Mouse (Mus musculus): ENCODE results near the gene Arfgap1. TPM values are rescaled to one million over a fixed set of nuclear protein-coding genes. Genes with fewer than 3 reads are reported as not detected.

Arfgap1 gene
- polyA plus RNA-seq, 1 experiment from 2014 or later: 43.2 TPM

DNA sequence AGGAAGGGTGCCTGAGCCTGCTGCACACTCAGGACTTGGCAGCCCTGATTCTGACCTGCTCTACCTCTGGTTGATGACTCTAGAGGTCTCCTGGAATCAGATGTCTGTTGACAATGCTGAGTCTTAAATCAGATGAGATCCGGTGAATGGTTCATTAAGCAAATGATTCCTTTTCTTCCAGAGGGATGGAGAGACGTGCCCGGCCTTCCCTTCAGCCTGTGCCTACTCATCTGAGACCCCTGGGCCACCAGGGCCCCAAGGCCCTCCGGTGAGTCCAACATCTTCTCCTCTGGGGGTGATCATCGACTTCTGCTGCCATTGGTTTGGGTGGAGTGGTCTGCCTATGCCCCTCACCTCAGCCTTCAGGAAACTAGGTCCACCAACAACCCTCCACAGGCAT is 41.3 kb downstream of the Arfgap1 start:
- H3K4me1 ChIP-seq (ENCODE audit: control insufficient read depth, insufficient read depth, low read length): no peaks in the 10 kb centered on the region
- ATAC-seq (replicated peaks; ENCODE audit: insufficient number of reproducible peaks, low FRiP score, low TSS enrichment, low read depth) (no peak), DNase-seq (ENCODE audit: low spot score) (no peak)
- H3K27me3 ChIP-seq (ENCODE audit: control insufficient read depth, insufficient read depth, low read length): no peaks in the 10 kb centered on the region
- WGBS: 83% methylated on average over 5 of the region's 5 CpGs
- no peak overlapping the region for H3K27ac ChIP-seq (replicated peaks; ENCODE audit: low read depth, low read length)
- no peak overlapping the region for H3K4me2 ChIP-seq (ENCODE audit: low read depth, low read length)
- no peak overlapping the region for H3K4me3 ChIP-seq (ENCODE audit: low read depth, low read length)
- H3K36me3 ChIP-seq (replicated peaks; ENCODE audit: control insufficient read depth, insufficient read depth, low read depth, low read length): no peaks in the 10 kb centered on the region
- H3K9ac ChIP-seq (replicated peaks; ENCODE audit: low read length): no peak overlapping the region
- no peaks in the 10 kb centered on the region for H3K9me3 ChIP-seq (replicated peaks; ENCODE audit: control insufficient read depth, low read length)

DNA sequence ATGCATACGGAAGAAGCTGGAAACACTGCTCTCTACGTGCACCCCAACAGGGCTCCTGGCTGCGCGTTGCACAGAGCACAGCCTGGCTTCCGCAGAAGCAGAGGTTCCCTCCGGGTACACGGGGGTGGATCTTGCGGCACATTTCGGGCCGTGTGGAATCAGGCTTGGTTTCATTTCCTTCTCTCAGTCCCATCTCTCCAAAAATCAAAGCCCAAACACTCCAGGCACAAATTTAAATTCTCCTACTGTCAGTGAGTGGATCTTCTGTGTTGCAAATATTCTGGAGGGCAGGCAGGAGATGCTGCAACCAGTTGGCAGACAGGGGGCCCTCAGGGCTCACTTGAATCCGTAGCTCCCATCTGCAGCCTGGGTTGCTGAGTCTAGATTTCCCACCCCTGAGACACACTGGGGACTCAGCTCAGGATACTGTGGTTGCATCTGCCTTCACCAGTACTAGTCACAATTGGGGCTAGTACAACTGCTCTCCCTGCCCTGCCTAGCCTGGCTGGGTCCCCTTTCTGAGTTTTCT is 64.4 kb downstream of the Arfgap1 start:
- DNase-seq (ENCODE audit: low spot score) (no peak), ATAC-seq (replicated peaks; ENCODE audit: insufficient number of reproducible peaks, low FRiP score, low TSS enrichment, low read depth) (no peak)
- 83% methylated on average over 11 of the region's 11 CpGs for WGBS
- Histone ChIP-seq H3K36me3 (replicated peaks; ENCODE audit: control insufficient read depth, insufficient read depth, low read depth, low read length) (no peaks in the 10 kb centered on the region), H3K9me3 (replicated peaks; ENCODE audit: control insufficient read depth, low read length) (no peaks in the 10 kb centered on the region), H3K27ac (replicated peaks; ENCODE audit: low read depth, low read length) (no peak overlapping the region), H3K27me3 (ENCODE audit: control insufficient read depth, insufficient read depth, low read length) (0 out of 2 replicates have a peak, but pooled peaks cover 1% of the 10 kb centered on the region), H3K4me2 (ENCODE audit: low read depth, low read length) (no peak overlapping the region), H3K9ac (replicated peaks; ENCODE audit: low read length) (no peak overlapping the region), H3K4me3 (ENCODE audit: low read depth, low read length) (no peak overlapping the region), H3K4me1 (ENCODE audit: control insufficient read depth, insufficient read depth, low read length) (no peaks in the 10 kb centered on the region)

Other genes with a start within 250 kb of the Arfgap1 start
- gene Slc17a9, start 242.0 kb upstream of the Arfgap1 start, polyA plus RNA-seq (2014; fragmentation: Nextera tagmentation; extraction: Ambion mirVana): 0.24 TPM in 1 of 2 replicates, not detected in the other
- 0.50 and 1.4 TPM in 2 replicates for gene Bhlhe23, start 190.3 kb upstream of the Arfgap1 start, polyA plus RNA-seq (2014; fragmentation: Nextera tagmentation; extraction: Ambion mirVana)
- gene Ythdf1, start 46.3 kb upstream of the Arfgap1 start, polyA plus RNA-seq (2014; fragmentation: Nextera tagmentation; extraction: Ambion mirVana): 70.4 and 84.6 TPM in 2 replicates
- gene Birc7, start 38.2 kb upstream of the Arfgap1 start, polyA plus RNA-seq (2014; fragmentation: Nextera tagmentation; extraction: Ambion mirVana): 0.18 TPM in 2 replicates
- 20.9 and 27.0 TPM in 2 replicates for gene Nkain4, start 12.5 kb upstream of the Arfgap1 start, polyA plus RNA-seq (2014; fragmentation: Nextera tagmentation; extraction: Ambion mirVana)
- gene Col20a1, start 19.3 kb downstream of the Arfgap1 start, polyA plus RNA-seq (2014; fragmentation: Nextera tagmentation; extraction: Ambion mirVana): 0.83 and 0.85 TPM in 2 replicates
- gene Chrna4, start 76.3 kb downstream of the Arfgap1 start, polyA plus RNA-seq (2014; fragmentation: Nextera tagmentation; extraction: Ambion mirVana): 7.4 and 10.8 TPM in 2 replicates
- 1.5 and 2.0 TPM in 2 replicates for gene Kcnq2, start 168.1 kb downstream of the Arfgap1 start, polyA plus RNA-seq (2014; fragmentation: Nextera tagmentation; extraction: Ambion mirVana)
- gene Eef1a2, start 189.8 kb downstream of the Arfgap1 start, polyA plus RNA-seq (2014; fragmentation: Nextera tagmentation; extraction: Ambion mirVana): 0.25 and 0.42 TPM in 2 replicates
- 443 and 483 TPM in 2 replicates for gene Ppdpf, start 220.0 kb downstream of the Arfgap1 start, polyA plus RNA-seq (2014; fragmentation: Nextera tagmentation; extraction: Ambion mirVana)
- gene Ptk6, start 235.6 kb downstream of the Arfgap1 start, polyA plus RNA-seq (2014; fragmentation: Nextera tagmentation; extraction: Ambion mirVana): not detected in 2 replicates
- gene Srms, start 246.0 kb downstream of the Arfgap1 start, polyA plus RNA-seq (2014; fragmentation: Nextera tagmentation; extraction: Ambion mirVana): 0.08 TPM in 1 of 2 replicates, not detected in the other